Mouse (Mus musculus): ENCODE measurements around the gene Atxn10. TPM values are rescaled to one million over a fixed set of nuclear protein-coding genes. Genes with fewer than 3 reads are reported as not detected.

The Atxn10 gene
- total and polyA plus RNA-seq, 2 experiments from 2014 or later = 271 to 519 TPM

GRCm38 (mm10) chr15:85408790-85409189 lies 72.7 kb downstream of the Atxn10 start:
- Histone ChIP-seq H3K9ac (replicated peaks; ENCODE audit: low read length, poor library complexity, severe bottlenecking) (no peak overlapping the region), H3K27ac (ENCODE audit: low read depth, low read length) (no peak overlapping the region), H3K36me3 (ENCODE audit: insufficient read depth, low read length) (no peaks in the 10 kb centered on the region), H3K9me3 (ENCODE audit: low read length) (no peaks in the 10 kb centered on the region), H3K4me2 (ENCODE audit: low read depth, low read length, poor library complexity, severe bottlenecking) (no peak overlapping the region), H3K4me1 (ENCODE audit: insufficient read depth, low read length) (0 out of 2 replicates have a peak, but pooled peaks cover 2% of the 10 kb centered on the region), H3K27me3 (ENCODE audit: insufficient read depth, low read length) (no peaks in the 10 kb centered on the region), H3K4me3 (ENCODE audit: low read depth, low read length) (no peak overlapping the region)
- TF ChIP-seq CTCF (IDR thresholded peaks at IDR 0.05) = no peak
- DNase-seq (ENCODE audit: low spot score) (no peak), ATAC-seq (ENCODE audit: low FRiP score) (no peak)
- WGBS = 83% methylated on average over 5 of the region's 5 CpGs

- no peak for TF ChIP-seq CTCF (IDR thresholded peaks at IDR 0.05)
- 0 out of 2 replicates have a peak, but pooled peaks cover 2% of the 10 kb centered on the region for H3K4me1 ChIP-seq (ENCODE audit: insufficient read depth, low read length)
- no peak overlapping the region for H3K4me3 ChIP-seq (ENCODE audit: low read depth, low read length)
- no peaks in the 10 kb centered on the region for H3K27me3 ChIP-seq (ENCODE audit: insufficient read depth, low read length)
- H3K27ac ChIP-seq (ENCODE audit: low read depth, low read length) = no peak overlapping the region
- WGBS = 71% methylated on average over 8 of the region's 8 CpGs
- no peak overlapping the region for H3K4me2 ChIP-seq (ENCODE audit: low read depth, low read length, poor library complexity, severe bottlenecking)
- ATAC-seq (ENCODE audit: low FRiP score) (no peak), DNase-seq (ENCODE audit: low spot score) (no peak)
- no peak overlapping the region for H3K9ac ChIP-seq (replicated peaks; ENCODE audit: low read length, poor library complexity, severe bottlenecking)
- H3K36me3 ChIP-seq (ENCODE audit: insufficient read depth, low read length) = no peaks in the 10 kb centered on the region
- no peaks in the 10 kb centered on the region for H3K9me3 ChIP-seq (ENCODE audit: low read length)
These were observed 73.3 kb downstream of the Atxn10 start for GRCm38 (mm10) chr15:85409245-85409783.

DNA sequence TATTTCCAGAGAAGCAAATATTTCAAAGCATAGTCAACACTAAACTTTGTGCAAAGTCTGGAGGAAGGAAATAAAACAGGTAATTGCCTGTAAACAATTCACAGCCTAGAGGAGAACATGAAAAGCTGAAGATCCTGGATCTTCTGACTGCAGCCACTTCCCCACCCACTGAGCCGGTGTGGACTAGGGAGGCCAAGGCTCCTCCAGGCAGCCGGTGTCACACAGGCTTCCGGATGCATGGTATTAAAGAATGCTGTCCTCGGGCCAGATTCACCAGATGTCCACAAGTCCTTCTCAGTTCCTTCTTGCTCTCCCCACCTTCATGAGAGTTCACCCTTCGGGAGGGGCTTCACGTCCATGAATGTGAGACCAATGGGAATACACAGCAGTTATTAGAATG lies 73.8 kb downstream of the Atxn10 start:
- DNase-seq (ENCODE audit: low spot score) (peak; percentile 33), ATAC-seq (ENCODE audit: low FRiP score) (no peak)
- no peak for TF ChIP-seq CTCF (IDR thresholded peaks at IDR 0.05)
- H3K9me3 ChIP-seq (ENCODE audit: low read length) = no peaks in the 10 kb centered on the region
- no peak overlapping the region for H3K4me2 ChIP-seq (ENCODE audit: low read depth, low read length, poor library complexity, severe bottlenecking)
- H3K27me3 ChIP-seq (ENCODE audit: insufficient read depth, low read length) = no peaks in the 10 kb centered on the region
- H3K4me1 ChIP-seq (ENCODE audit: insufficient read depth, low read length) = 0 out of 2 replicates have a peak, but pooled peaks cover 2% of the 10 kb centered on the region
- H3K27ac ChIP-seq (ENCODE audit: low read depth, low read length) = no peak overlapping the region
- no peak overlapping the region for H3K9ac ChIP-seq (replicated peaks; ENCODE audit: low read length, poor library complexity, severe bottlenecking)
- WGBS = 74% methylated on average over 6 of the region's 6 CpGs
- no peak overlapping the region for H3K4me3 ChIP-seq (ENCODE audit: low read depth, low read length)
- H3K36me3 ChIP-seq (ENCODE audit: insufficient read depth, low read length) = no peaks in the 10 kb centered on the region

GRCm38 (mm10) chr15:85414620-85415019 lies 78.6 kb downstream of the Atxn10 start:
- no peak for TF ChIP-seq CTCF (IDR thresholded peaks at IDR 0.05)
- DNase-seq (ENCODE audit: low spot score) = no peak
- Histone ChIP-seq H3K4me3 (ENCODE audit: low read depth, low read length) (no peak overlapping the region), H3K4me2 (ENCODE audit: low read depth, low read length, poor library complexity, severe bottlenecking) (no peak overlapping the region), H3K36me3 (ENCODE audit: insufficient read depth, low read length) (peaks cover 3% of the 10 kb centered on the region; the same call in 1 of the 2 replicates), H3K27me3 (ENCODE audit: insufficient read depth, low read length) (no peaks in the 10 kb centered on the region), H3K9me3 (ENCODE audit: low read length) (no peaks in the 10 kb centered on the region), H3K4me1 (ENCODE audit: insufficient read depth, low read length) (no peaks in the 10 kb centered on the region), H3K9ac (replicated peaks; ENCODE audit: low read length, poor library complexity, severe bottlenecking) (no peak overlapping the region), H3K27ac (ENCODE audit: low read depth, low read length) (no peak overlapping the region)
- ATAC-seq (ENCODE audit: low FRiP score) = no peak
- WGBS = 91% methylated on average over 2 of the region's 2 CpGs

- Histone ChIP-seq H3K36me3 (ENCODE audit: insufficient read depth, low read length) (peaks cover under 1% of the 10 kb centered on the region; the same call in 1 of the 2 replicates), H3K4me1 (ENCODE audit: insufficient read depth, low read length) (no peaks in the 10 kb centered on the region), H3K27ac (ENCODE audit: low read depth, low read length) (no peak overlapping the region), H3K9me3 (ENCODE audit: low read length) (no peaks in the 10 kb centered on the region), H3K27me3 (ENCODE audit: insufficient read depth, low read length) (no peaks in the 10 kb centered on the region), H3K4me2 (ENCODE audit: low read depth, low read length, poor library complexity, severe bottlenecking) (no peak overlapping the region), H3K9ac (replicated peaks; ENCODE audit: low read length, poor library complexity, severe bottlenecking) (no peak overlapping the region), H3K4me3 (ENCODE audit: low read depth, low read length) (no peak overlapping the region)
- no peak for TF ChIP-seq CTCF (IDR thresholded peaks at IDR 0.05)
- DNase-seq (ENCODE audit: low spot score) (no peak), ATAC-seq (ENCODE audit: low FRiP score) (no peak)
- WGBS = 84% methylated on average over 2 of the region's 2 CpGs
These were observed 84.6 kb downstream of the Atxn10 start for GRCm38 (mm10) chr15:85420686-85421085.

GRCm38 (mm10) chr15:85424197-85424596 lies 88.2 kb downstream of the Atxn10 start:
- Histone ChIP-seq H3K9ac (replicated peaks; ENCODE audit: low read length, poor library complexity, severe bottlenecking) (no peak overlapping the region), H3K4me1 (ENCODE audit: insufficient read depth, low read length) (no peaks in the 10 kb centered on the region), H3K9me3 (ENCODE audit: low read length) (no peaks in the 10 kb centered on the region), H3K4me3 (ENCODE audit: low read depth, low read length) (no peak overlapping the region), H3K27ac (ENCODE audit: low read depth, low read length) (no peak overlapping the region), H3K4me2 (ENCODE audit: low read depth, low read length, poor library complexity, severe bottlenecking) (no peak overlapping the region), H3K27me3 (ENCODE audit: insufficient read depth, low read length) (no peaks in the 10 kb centered on the region), H3K36me3 (ENCODE audit: insufficient read depth, low read length) (no peaks in the 10 kb centered on the region)
- DNase-seq (ENCODE audit: low spot score) (no peak), ATAC-seq (ENCODE audit: low FRiP score) (no peak)
- no peak for TF ChIP-seq CTCF (IDR thresholded peaks at IDR 0.05)
- 70% methylated on average over 3 of the region's 3 CpGs for WGBS
